Mouse (Mus musculus): ENCODE results near the gene Ak6.

Ak6 gene

GRCm38 (mm10) chr13:100650550-100651438, at the start of gene Ak6, which contains the start of gene Rad17:
Gene Ak6 (plus strand): TSS chr13:100650979.
Gene Rad17 (minus strand): TSS chr13:100651051.
- DNase-seq (ENCODE audit: low read depth, low spot score) = peak; percentile 96

GRCm38 (mm10) chr13:100601034-100601433, 49.7 kb upstream of the Ak6 start:
- DNase-seq (ENCODE audit: low read depth, low spot score) = no peak

- DNase-seq (ENCODE audit: low read depth, low spot score) = no peak
These were observed 48.4 kb upstream of the Ak6 start for GRCm38 (mm10) chr13:100602239-100602902.

- DNase-seq (ENCODE audit: low read depth, low spot score) = no peak
These were observed 47.6 kb upstream of the Ak6 start for GRCm38 (mm10) chr13:100603031-100603737.

GRCm38 (mm10) chr13:100603738-100604095, 47.1 kb upstream of the Ak6 start:
- DNase-seq (ENCODE audit: low read depth, low spot score) = no peak

- no peak for DNase-seq (ENCODE audit: low read depth, low spot score)
These were observed 44.9 kb upstream of the Ak6 start for GRCm38 (mm10) chr13:100605845-100606244.

- no peak for DNase-seq (ENCODE audit: low read depth, low spot score)
These were observed 43.0 kb upstream of the Ak6 start for GRCm38 (mm10) chr13:100607756-100608155.

- no peak for DNase-seq (ENCODE audit: low read depth, low spot score)
These were observed 39.5 kb upstream of the Ak6 start for GRCm38 (mm10) chr13:100611266-100611665.

- no peak for DNase-seq (ENCODE audit: low read depth, low spot score)
These were observed 38.5 kb upstream of the Ak6 start for GRCm38 (mm10) chr13:100612251-100612650.

- no peak for DNase-seq (ENCODE audit: low read depth, low spot score)
These were observed 37.9 kb upstream of the Ak6 start for GRCm38 (mm10) chr13:100612903-100613302.

- peak; percentile 69 for DNase-seq (ENCODE audit: low read depth, low spot score)
These were observed 34.3 kb upstream of the Ak6 start, which contains the start of gene Marveld2 for GRCm38 (mm10) chr13:100616181-100617087. Gene Marveld2 (minus strand): TSS chr13:100616971.

- no peak for DNase-seq (ENCODE audit: low read depth, low spot score)
These were observed 33.2 kb upstream of the Ak6 start for GRCm38 (mm10) chr13:100617583-100617982.

- DNase-seq (ENCODE audit: low read depth, low spot score) = no peak
These were observed 28.5 kb upstream of the Ak6 start for GRCm38 (mm10) chr13:100622241-100622640.

- no peak for DNase-seq (ENCODE audit: low read depth, low spot score)
These were observed 16.6 kb upstream of the Ak6 start for GRCm38 (mm10) chr13:100634106-100634691.

GRCm38 (mm10) chr13:100642471-100643209, 8.1 kb upstream of the Ak6 start:
- no peak for DNase-seq (ENCODE audit: low read depth, low spot score)

GRCm38 (mm10) chr13:100648223-100648622, 2.6 kb upstream of the Ak6 start:
- DNase-seq (ENCODE audit: low read depth, low spot score) = no peak

- peak; percentile 33 for DNase-seq (ENCODE audit: low read depth, low spot score)
These were observed 834 bp downstream of the Ak6 start, which contains the start of gene Taf9 for GRCm38 (mm10) chr13:100651439-100652186. Gene Taf9 (plus strand): TSS chr13:100651579.

- DNase-seq (ENCODE audit: low read depth, low spot score) = no peak
These were observed 7.3 kb downstream of the Ak6 start for GRCm38 (mm10) chr13:100658091-100658490.

GRCm38 (mm10) chr13:100659864-100660456, 9.2 kb downstream of the Ak6 start:
- DNase-seq (ENCODE audit: low read depth, low spot score) = peak; percentile 65
